Mouse (Mus musculus) ES-E14 (cell line): Measurements from ENCODE around the gene Klhl26. TPM values are rescaled to one million over a fixed set of nuclear protein-coding genes. Genes with fewer than 3 reads are reported as not detected.
"Not testable (repeated sequence)": the region's sequence is repeated elsewhere in the genome, so short reads cannot be mapped to it uniquely, and the experiment has no call there.

Source experiments
- DNase-seq: peaks from one replicate; pipeline ENCODE4 v3.0.0-alpha.2; 2013; ENCODE audit warnings: low read depth, low spot score
- H3K27ac ChIP-seq: 2 replicates; pipeline ENCODE4 v1.5.1; 2012; ENCODE audit warnings: low read depth, mild to moderate bottlenecking, low read length, moderate library complexity, mixed read lengths; ENCODE audit not compliant: poor library complexity, insufficient read depth, severe bottlenecking
- H3K36me3 ChIP-seq: 2 replicates; pipeline ENCODE4 v1.6.1; 2012; ENCODE audit warnings: mild to moderate bottlenecking, low read length, moderate library complexity, mixed read lengths; ENCODE audit not compliant: control insufficient read depth, poor library complexity, insufficient read depth, severe bottlenecking
- H3K4me1 ChIP-seq, 2 experiments: fragments of 150-350 bp in 1 of 2; sonication (generic) in 1 of 2; 2 replicates each; pipeline ENCODE4 v1.6.1; 2012; ENCODE audit warnings: low read length in 2 of 2, mild to moderate bottlenecking in 1 of 2, mixed read lengths in 1 of 2; ENCODE audit not compliant: control insufficient read depth in 2 of 2, insufficient read depth in 2 of 2, poor library complexity in 1 of 2
- H3K4me3 ChIP-seq, 2 experiments: fragments of 150-350 bp in 1 of 2; sonication (generic) in 1 of 2; 2 replicates each; pipeline ENCODE4 v1.5.1; 2012; ENCODE audit warnings: low read length in 2 of 2, low read depth in 1 of 2, mild to moderate bottlenecking in 1 of 2, mixed read lengths in 1 of 2; ENCODE audit not compliant: insufficient read depth in 1 of 2, poor library complexity in 1 of 2, severe bottlenecking in 1 of 2
- H3K9ac ChIP-seq: 2 replicates; pipeline ENCODE4 v1.6.1; 2012; ENCODE audit warnings: low read depth, mild to moderate bottlenecking, low read length, mixed read lengths; ENCODE audit not compliant: poor library complexity, insufficient read depth, severe bottlenecking
- H3K9me3 ChIP-seq: fragments of 150-350 bp; sonication (generic); 2 replicates; pipeline ENCODE4 v1.6.1; 2012; ENCODE audit warnings: low read depth, mild to moderate bottlenecking, low read length; ENCODE audit not compliant: control insufficient read depth, insufficient read depth
- CHD2 ChIP-seq: IDR thresholded peaks from 2 replicates; pipeline ENCODE4 v1.6.1; 2014; ENCODE audit warnings: mild to moderate bottlenecking, low read depth, low read length, inconsistent platforms
- HCFC1 ChIP-seq: IDR thresholded peaks from 2 replicates; pipeline ENCODE4 v1.6.1; 2012; ENCODE audit warnings: low read length, inconsistent platforms, borderline replicate concordance; ENCODE audit not compliant: insufficient read depth
- MAFK ChIP-seq: IDR thresholded peaks from 2 replicates; pipeline ENCODE4 v1.6.1; 2014; ENCODE audit warnings: mild to moderate bottlenecking, low read depth, low read length, inconsistent platforms; ENCODE audit not compliant: insufficient read depth
- ZC3H11A ChIP-seq: IDR thresholded peaks from 2 replicates; pipeline ENCODE4 v1.6.1; 2012; ENCODE audit warnings: low read depth, mild to moderate bottlenecking, inconsistent platforms, low read length, borderline replicate concordance
- ZNF384 ChIP-seq: IDR thresholded peaks from 2 replicates; pipeline ENCODE4 v1.6.1; 2012; ENCODE audit warnings: low read depth, low read length, inconsistent platforms
- in situ Hi-C, 2 experiments: fragments of 600-800 bp; cut with MboI; formaldehyde crosslinking; loops; one replicate each; pipeline ENCODE4 v1.15.1; 2025; ENCODE audit warnings: low sequenced_read_pairs in 2 of 2, inconsistent platforms in 1 of 2; ENCODE audit not compliant: unreplicated experiment in 2 of 2
- total RNA-seq: library from RNA; depleted of rRNA; stranded (reverse); fragments of 300-350 nt; gene quantifications from 2 replicates; pipeline ENCODE4 v1.2.3, GENCODE M21; 2012

Klhl26 gene
- total RNA-seq, 1 experiment, result 22.8 TPM

GRCm38 (mm10) chr8:70511174-70511573 is 34.4 kb upstream of the Klhl26 start:
- Histone ChIP-seq H3K27ac (peak overlapping the region; percentile 45; the same call in 1 of the 2 replicates), H3K36me3 (peaks cover 43% of the 10 kb centered on the region), H3K4me3 (peak overlapping the region; percentile 8 to 90), H3K9ac (peak overlapping the region; percentile 98)
- H3K4me1 ChIP-seq, H3K9me3 ChIP-seq, in situ Hi-C loops, DNase-seq: not testable (repeated sequence)
- TF ChIP-seq ZNF384, result peak; percentile 75

- peaks cover 39% of the 10 kb centered on the region for H3K36me3 ChIP-seq
- peak; percentile 89 for DNase-seq
- H3K27ac ChIP-seq, result peak within 1 kb of the TSS; percentile 91
Measured at GRCm38 (mm10) chr8:70510228-70510915, 33.6 kb upstream of the Klhl26 start, which contains the start of gene Uba52. Gene Uba52 (minus strand): TSS chr8:70510801.

GRCm38 (mm10) chr8:70509281-70509952 is 32.6 kb upstream of the Klhl26 start:
- Histone ChIP-seq H3K4me3 (peak overlapping the region; percentile 90 to 96), H3K9me3 (no peaks in the 10 kb centered on the region), H3K4me1 (peaks cover 1 to 5% of the 10 kb centered on the region in 2 experiments; a peak in 2 of 4 replicates), H3K27ac (peak overlapping the region; percentile 85), H3K36me3 (peaks cover 39% of the 10 kb centered on the region), H3K9ac (peak overlapping the region; percentile 97)
- in situ Hi-C loops, result no loop called here
- TF ChIP-seq MAFK, result no peak
- TF ChIP-seq HCFC1, result no peak
- TF ChIP-seq ZNF384, result no peak
- no peak for TF ChIP-seq ZC3H11A
- no peak for TF ChIP-seq CHD2
- no peak for DNase-seq

More at GRCm38 (mm10) chr8:70510228-70510915, 33.6 kb upstream of the Klhl26 start, which contains the start of gene Uba52:
- TF ChIP-seq CHD2, result no peak
- TF ChIP-seq HCFC1, result peak; percentile 79
- no peak for TF ChIP-seq ZNF384
- no peak for TF ChIP-seq ZC3H11A
- TF ChIP-seq MAFK, result no peak
- Histone ChIP-seq H3K4me1 (peaks cover 0 to 1% of the 10 kb centered on the region in 2 experiments; a peak in 2 of 4 replicates), H3K4me3 (peak within 1 kb of the TSS; percentile 90 to 96), H3K9ac (peak within 1 kb of the TSS; percentile 98), H3K9me3 (no peaks in the 10 kb centered on the region)
- in situ Hi-C loops, result no loop called here

GRCm38 (mm10) chr8:70507027-70507393 is 30.2 kb upstream of the Klhl26 start:
- Histone ChIP-seq H3K4me1 (peaks cover 0 to 11% of the 10 kb centered on the region in 2 experiments; a peak in 1 of 4 replicates), H3K4me3 (peak overlapping the region; percentile 26 to 89; a peak in 3 of 4 replicates), H3K9ac (peak overlapping the region; percentile 42; the same call in 1 of the 2 replicates), H3K9me3 (no peaks in the 10 kb centered on the region), H3K36me3 (peaks cover 30% of the 10 kb centered on the region), H3K27ac (peak overlapping the region; percentile 62; the same call in 1 of the 2 replicates)
- no peak for TF ChIP-seq ZC3H11A
- no peak for TF ChIP-seq ZNF384
- no peak for TF ChIP-seq HCFC1
- no peak for TF ChIP-seq MAFK
- TF ChIP-seq CHD2, result no peak
- in situ Hi-C loops, result no loop called here
- no peak for DNase-seq
